Mouse (Mus musculus): ENCODE measurements at regions not wholly inside any gene's neighbourhood (a gene's known extent, or its start where the extent isn't known, plus 50 kb on each side); places are given as distances from the start of the nearest gene placed in this dataset.

DNA sequence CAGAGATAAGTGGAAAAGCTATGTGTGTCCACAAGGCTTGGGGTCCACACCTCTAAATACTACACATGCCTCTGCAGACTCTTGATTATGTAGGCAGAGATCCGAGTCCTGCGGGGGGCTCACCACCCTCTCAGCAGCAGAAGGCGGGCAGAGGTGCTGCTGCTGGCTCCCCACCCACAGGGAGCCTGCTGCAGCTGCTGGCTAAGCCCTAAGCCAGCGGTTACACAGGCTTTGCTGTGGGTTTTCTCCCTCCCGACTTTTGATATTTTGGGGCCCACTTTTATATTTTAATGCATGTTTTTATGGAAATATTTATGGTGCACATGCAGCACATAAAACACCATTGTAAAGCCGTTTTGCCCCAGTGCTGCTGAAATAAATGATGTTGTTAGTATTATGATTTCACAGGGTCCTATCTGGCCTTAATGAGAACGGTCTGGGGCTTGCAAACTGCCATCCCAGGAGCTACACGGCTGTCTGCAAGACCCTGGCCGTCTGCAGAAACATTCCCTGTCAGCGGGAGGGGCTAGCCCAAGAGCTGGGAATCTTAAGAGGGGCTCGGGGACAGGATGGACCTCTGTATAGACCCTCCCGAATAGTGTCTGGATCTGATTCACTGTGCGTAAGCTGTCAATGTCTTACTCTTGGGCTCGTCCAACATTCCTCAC is 82.9 kb upstream of the Actrt2 start:
- TF ChIP-seq CTCF (IDR thresholded peaks at IDR 0.05; ENCODE audit: control insufficient read depth, insufficient read depth, insufficient replicate concordance, low read depth, low read length) (no peak), POLR2A (IDR thresholded peaks at IDR 0.05; ENCODE audit: control insufficient read depth, low read depth, low read length) (no peak)

All from testis, adult 2 months (tissue).